Mouse (Mus musculus) embryonic stem cell, embryonic (primary cell): ENCODE data around the gene Rsg1.

Experiments used
- CTCF ChIA-PET, 4 experiments: fragments of 300-600 bp in 2 of 4; fragments of 350-600 bp in 2 of 4; sonication (Branson Sonifier 250); formaldehyde crosslinking; loops; one replicate each; lab custom pipeline; 2022; ENCODE audit warnings: inconsistent platforms in 2 of 4; lab: Charles Lee
- POLR2A ChIA-PET, 4 experiments: fragments of 300-600 bp in 2 of 4; fragments of 350-600 bp in 2 of 4; sonication (Branson Sonifier 250); formaldehyde crosslinking; loops; one replicate each; lab custom pipeline; 2022; ENCODE audit warnings: antibody characterized with exemption in 4 of 4, inconsistent platforms in 1 of 4; lab: Charles Lee

The Rsg1 gene

GRCm38 (mm10) chr4:141213770-141214336 is at the start of gene Rsg1:
Gene Rsg1, plus strand, starts transcription at chr4:141213956.
- CTCF ChIA-PET, result interaction anchor here in 3 of 4 experiments (0.6 to 1.5 kb wide), 7 partner anchors 9 to 410 kb away, joined by 3 to 9 read pairs (median 4); no protein-coding TSS in a partner anchor
- POLR2A ChIA-PET, result interaction anchor here (0.5 to 2.0 kb wide), 10 partner anchors 9 to 600 kb away, joined by 3 to 8 read pairs (median 4); no protein-coding TSS in a partner anchor

GRCm38 (mm10) chr4:141165744-141166292 is 47.9 kb upstream of the Rsg1 start:
- POLR2A ChIA-PET, result interaction anchor here (0.6 to 12.0 kb wide), 55 partner anchors 9 to 665 kb away, joined by 3 to 160 read pairs (median 4); partner anchors contain the start of genes Fbxo42 (in 3 of the 4), Rsg1 (in 2 of the 4), Casp9 (in 1 of the 4) and Epha2 (in 1 of the 4)
- CTCF ChIA-PET, result interaction anchor here (0.6 to 5.9 kb wide), 25 partner anchors 9 to 400 kb away, joined by 3 to 46 read pairs (median 4); partner anchors contain the start of gene Fbxo42 (in 4 of the 4)

GRCm38 (mm10) chr4:141167156-141167555 is 46.6 kb upstream of the Rsg1 start:
- ChIA-PET POLR2A (interaction anchor here in 3 of 4 experiments (0.5 to 12.0 kb wide), 47 partner anchors 9 to 1244 kb away, joined by 3 to 160 read pairs (median 4); partner anchors contain the start of genes Szrd1 (in 2 of the 3) and Fbxo42 (in 1 of the 3)), CTCF (interaction anchor here (0.5 to 5.9 kb wide), 53 partner anchors 8 to 1807 kb away, joined by 3 to 46 read pairs (median 4); partner anchors contain the start of genes Fbxo42 (in 2 of the 4), Necap2 (in 1 of the 4) and Srarp (in 1 of the 4))

GRCm38 (mm10) chr4:141172121-141172520 is 41.6 kb upstream of the Rsg1 start:
- ChIA-PET CTCF (interaction anchor here in 1 of 4 experiments (1.1 kb wide), 1 partner anchor 22 kb away, joined by 3 read pairs; no protein-coding TSS in a partner anchor), POLR2A (interaction anchor here in 2 of 4 experiments (0.6 to 1.5 kb wide), 4 partner anchors 10 to 815 kb away, joined by 3 to 4 read pairs (median 3); no protein-coding TSS in a partner anchor)

GRCm38 (mm10) chr4:141175783-141176182 is 38.0 kb upstream of the Rsg1 start:
- CTCF ChIA-PET, result interaction anchor here in 2 of 4 experiments (1.4 to 1.7 kb wide), 2 partner anchors 8 to 9 kb away, joined by 4 read pairs; no protein-coding TSS in a partner anchor
- POLR2A ChIA-PET, result interaction anchor here in 2 of 4 experiments (0.5 to 2.2 kb wide), 4 partner anchors 9 to 87 kb away, joined by 3 to 13 read pairs (median 6); no protein-coding TSS in a partner anchor

GRCm38 (mm10) chr4:141176328-141176838 is 37.4 kb upstream of the Rsg1 start:
- ChIA-PET POLR2A (interaction anchor here in 3 of 4 experiments (0.5 to 2.2 kb wide), 5 partner anchors 9 to 86 kb away, joined by 3 to 13 read pairs (median 4); no protein-coding TSS in a partner anchor), CTCF (interaction anchor here in 2 of 4 experiments (1.4 to 1.9 kb wide), 3 partner anchors 9 to 34 kb away, joined by 4 read pairs; no protein-coding TSS in a partner anchor)

GRCm38 (mm10) chr4:141178500-141178899 is 35.3 kb upstream of the Rsg1 start:
- ChIA-PET CTCF (interaction anchor here in 1 of 4 experiments (1.0 to 1.8 kb wide), 3 partner anchors 8 to 13 kb away, joined by 3 to 8 read pairs (median 5); no protein-coding TSS in a partner anchor), POLR2A (interaction anchor here in 2 of 4 experiments (1.1 to 3.8 kb wide), 5 partner anchors 8 to 15 kb away, joined by 3 to 18 read pairs (median 4); no protein-coding TSS in a partner anchor)

GRCm38 (mm10) chr4:141180831-141181230 is 32.9 kb upstream of the Rsg1 start:
- CTCF ChIA-PET, result interaction anchor here in 2 of 4 experiments (1.1 to 1.6 kb wide), 2 partner anchors 13 to 14 kb away, joined by 5 read pairs; no protein-coding TSS in a partner anchor
- POLR2A ChIA-PET, result interaction anchor here in 2 of 4 experiments (0.6 to 3.8 kb wide), 8 partner anchors 10 to 138 kb away, joined by 3 to 18 read pairs (median 3); no protein-coding TSS in a partner anchor

GRCm38 (mm10) chr4:141181981-141182380 is 31.8 kb upstream of the Rsg1 start:
- CTCF ChIA-PET, result interaction anchor here in 1 of 4 experiments (1.1 kb wide), 1 partner anchor 15 kb away, joined by 5 read pairs; no protein-coding TSS in a partner anchor

GRCm38 (mm10) chr4:141183932-141184331 is 29.8 kb upstream of the Rsg1 start:
- POLR2A ChIA-PET, result interaction anchor here in 2 of 4 experiments (0.6 to 1.3 kb wide), 2 partner anchors 18 to 99 kb away, joined by 3 read pairs; no protein-coding TSS in a partner anchor
- CTCF ChIA-PET, result interaction anchor here in 1 of 4 experiments (0.6 kb wide), 1 partner anchor 14 kb away, joined by 5 read pairs; no protein-coding TSS in a partner anchor

More at GRCm38 (mm10) chr4:141181981-141182380, 31.8 kb upstream of the Rsg1 start:
- POLR2A ChIA-PET, result interaction anchor here in 1 of 4 experiments (1.5 to 3.8 kb wide), 2 partner anchors 15 kb away, joined by 3 to 18 read pairs; no protein-coding TSS in a partner anchor

GRCm38 (mm10) chr4:141184426-141184825 is 29.3 kb upstream of the Rsg1 start:
- CTCF ChIA-PET, result no interaction called here
- POLR2A ChIA-PET, result no interaction called here

- ChIA-PET CTCF (interaction anchor here in 2 of 4 experiments (0.5 to 2.0 kb wide), 3 partner anchors 19 to 124 kb away, joined by 3 to 9 read pairs (median 4); no protein-coding TSS in a partner anchor), POLR2A (interaction anchor here in 3 of 4 experiments (0.5 to 1.8 kb wide), 10 partner anchors 10 to 104 kb away, joined by 3 to 7 read pairs (median 4); partner anchors contain the start of gene Fbxo42 (in 1 of the 3))
These were observed 26.6 kb upstream of the Rsg1 start for GRCm38 (mm10) chr4:141186923-141187836.

- CTCF ChIA-PET, result interaction anchor here in 2 of 4 experiments (0.6 kb wide), 2 partner anchors 76 to 119 kb away, joined by 3 read pairs; no protein-coding TSS in a partner anchor
- POLR2A ChIA-PET, result interaction anchor here in 3 of 4 experiments (0.6 to 1.7 kb wide), 6 partner anchors 11 to 444 kb away, joined by 3 read pairs; no protein-coding TSS in a partner anchor
These were observed 22.5 kb upstream of the Rsg1 start for GRCm38 (mm10) chr4:141191294-141191693.

- CTCF ChIA-PET, result interaction anchor here in 2 of 4 experiments (0.6 to 1.5 kb wide), 2 partner anchors 74 to 620 kb away, joined by 4 read pairs; no protein-coding TSS in a partner anchor
- POLR2A ChIA-PET, result interaction anchor here in 2 of 4 experiments (1.4 to 1.9 kb wide), 6 partner anchors 14 to 55 kb away, joined by 3 to 8 read pairs (median 4); partner anchors contain the start of genes Fbxo42 (in 1 of the 2) and Szrd1 (in 1 of the 2)
These were observed 19.2 kb upstream of the Rsg1 start for GRCm38 (mm10) chr4:141194553-141194952.

- ChIA-PET CTCF (interaction anchor here in 2 of 4 experiments (0.6 to 1.4 kb wide), 4 partner anchors 50 to 172 kb away, joined by 3 to 4 read pairs (median 3); no protein-coding TSS in a partner anchor), POLR2A (interaction anchor here in 3 of 4 experiments (0.7 to 0.9 kb wide), 4 partner anchors 11 to 179 kb away, joined by 4 to 5 read pairs (median 4); no protein-coding TSS in a partner anchor)
These were observed 16.6 kb upstream of the Rsg1 start for GRCm38 (mm10) chr4:141196981-141197685.
